Mouse (Mus musculus) hindbrain, embryonic 10.5 days (tissue): ENCODE data around the gene Pld6. TPM values are rescaled to one million over a fixed set of nuclear protein-coding genes. Genes with fewer than 3 reads are reported as not detected.

Source experiments
- DNase-seq: peaks from one replicate; pipeline ENCODE4 v3.0.0-alpha.2; 2017; ENCODE audit warnings: low spot score
- H3K27ac ChIP-seq: fragments of 300-500 bp; sonication (generic); 2 replicates; pipeline ENCODE4 v1.5.1; 2016; ENCODE audit warnings: mild to moderate bottlenecking, moderate library complexity
- H3K27me3 ChIP-seq: fragments of 300-500 bp; sonication (generic); 2 replicates; pipeline ENCODE4 v1.6.1; 2016; ENCODE audit warnings: mild to moderate bottlenecking; ENCODE audit not compliant: poor library complexity, insufficient read depth, severe bottlenecking
- H3K36me3 ChIP-seq: fragments of 300-500 bp; sonication (generic); 2 replicates; pipeline ENCODE4 v1.6.1; 2016; ENCODE audit warnings: mild to moderate bottlenecking, moderate library complexity
- H3K4me1 ChIP-seq: fragments of 300-500 bp; sonication (generic); replicated peaks from 2 replicates; pipeline ENCODE4 v1.6.1; 2016; ENCODE audit warnings: mild to moderate bottlenecking
- H3K4me3 ChIP-seq: fragments of 300-500 bp; sonication (generic); 2 replicates; pipeline ENCODE4 v1.5.1; 2016; ENCODE audit warnings: mild to moderate bottlenecking, moderate library complexity
- H3K9me3 ChIP-seq: fragments of 300-500 bp; sonication (generic); 2 replicates; pipeline ENCODE4 v1.6.1; 2016; ENCODE audit warnings: mild to moderate bottlenecking, moderate library complexity
- WGBS: fragments of 180-500 bp; shearing (Covaris S2); methylation state at CpG from one replicate; pipeline ENCODE4 v1.1.7; 2016; 5-methylcytosine and 5-hydroxymethylcytosine counted together
- polyA plus RNA-seq: library from polyadenylated mRNA; unstranded; fragments of >200 nt; fragmentation: Nextera tagmentation; extraction: Ambion mirVana; gene quantifications from 2 replicates; pipeline ENCODE4 v1.2.1, GENCODE M21; 2016

The Pld6 gene
- polyA plus RNA-seq, 1 experiment from 2014 or later, result 1.9 TPM

GRCm38 (mm10) chr11:59780241-59780640 lies 7.2 kb downstream of the Pld6 start:
- Histone ChIP-seq H3K4me3 (no peak overlapping the region), H3K4me1 (no peaks in the 10 kb centered on the region; the same call in 1 of the 2 replicates), H3K27ac (no peak overlapping the region), H3K27me3 (0 out of 2 replicates have a peak, but pooled peaks cover 4% of the 10 kb centered on the region), H3K9me3 (no peaks in the 10 kb centered on the region), H3K36me3 (peaks cover 38% of the 10 kb centered on the region)
- WGBS, result 87% methylated on average over 4 of the region's 4 CpGs
- no peak for DNase-seq

DNA sequence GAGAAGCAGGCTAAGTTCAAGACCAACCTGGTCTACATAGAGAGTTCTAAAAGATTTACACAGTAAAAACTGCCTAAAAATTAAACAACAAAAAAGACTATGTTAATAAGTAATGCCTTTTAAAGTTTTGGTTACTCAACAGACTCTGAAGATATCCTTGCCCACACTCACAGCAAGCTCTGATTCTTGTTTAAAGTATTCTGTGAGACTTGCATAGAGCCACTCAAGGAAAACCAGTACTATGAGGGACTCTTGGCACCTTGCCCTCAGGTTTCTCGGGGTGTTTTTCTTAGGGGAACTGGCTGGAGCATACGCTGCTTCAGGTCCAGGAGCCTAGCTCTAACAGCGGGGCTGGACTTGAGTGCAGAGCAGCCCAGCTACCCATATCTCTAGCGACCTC lies 8.0 kb downstream of the Pld6 start:
- no peaks in the 10 kb centered on the region; the same call in 1 of the 2 replicates for H3K4me1 ChIP-seq
- H3K9me3 ChIP-seq, result no peaks in the 10 kb centered on the region
- no peak for DNase-seq
- no peak overlapping the region for H3K27ac ChIP-seq
- H3K36me3 ChIP-seq, result peaks cover 46% of the 10 kb centered on the region
- 94% methylated on average over 4 of the region's 4 CpGs for whole genome bisulfite sequencing
- no peaks in the 10 kb centered on the region for H3K27me3 ChIP-seq
- no peak overlapping the region for H3K4me3 ChIP-seq

DNA sequence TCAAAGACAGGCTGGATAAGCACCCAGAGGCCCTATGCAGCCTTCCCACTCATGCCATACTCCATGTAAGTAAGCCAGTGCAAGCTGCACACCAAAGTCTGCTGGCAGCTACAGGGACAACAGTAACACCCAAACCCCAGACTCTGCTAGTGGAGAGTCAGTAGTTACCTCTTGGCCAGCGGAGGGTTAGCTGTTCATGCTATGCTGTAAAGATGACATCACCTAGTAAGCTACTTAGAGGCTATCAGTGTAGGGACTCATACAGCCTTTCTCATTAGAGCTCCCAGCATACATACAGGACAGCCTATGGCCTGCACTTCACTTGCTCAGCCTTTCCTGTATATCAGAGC lies 8.6 kb downstream of the Pld6 start:
- H3K27me3 ChIP-seq, result no peaks in the 10 kb centered on the region
- H3K9me3 ChIP-seq, result no peaks in the 10 kb centered on the region
- no peak overlapping the region for H3K27ac ChIP-seq
- no peak for DNase-seq
- 71% methylated on average over 1 of the region's 1 CpGs for WGBS
- no peak overlapping the region for H3K4me3 ChIP-seq
- peaks cover 52% of the 10 kb centered on the region for H3K36me3 ChIP-seq
- H3K4me1 ChIP-seq, result no peaks in the 10 kb centered on the region; the same call in 1 of the 2 replicates

- no peaks in the 10 kb centered on the region for H3K27me3 ChIP-seq
- peaks cover 57% of the 10 kb centered on the region for H3K36me3 ChIP-seq
- peak; percentile 75 for DNase-seq
- H3K27ac ChIP-seq, result no peak overlapping the region
- no peak overlapping the region for H3K4me3 ChIP-seq
- H3K4me1 ChIP-seq, result no peaks in the 10 kb centered on the region; the same call in 1 of the 2 replicates
- no peaks in the 10 kb centered on the region for H3K9me3 ChIP-seq
- WGBS, result 53% methylated on average over 9 of the region's 9 CpGs
These were observed 9.1 kb downstream of the Pld6 start for GRCm38 (mm10) chr11:59778181-59778873.

- Histone ChIP-seq H3K9me3 (no peaks in the 10 kb centered on the region), H3K27me3 (no peaks in the 10 kb centered on the region), H3K4me1 (no peaks in the 10 kb centered on the region; the same call in 1 of the 2 replicates), H3K4me3 (no peak overlapping the region), H3K36me3 (peaks cover 68% of the 10 kb centered on the region), H3K27ac (no peak overlapping the region)
- no peak for DNase-seq
- WGBS, result 91% methylated on average over 5 of the region's 5 CpGs
These were observed 10.2 kb downstream of the Pld6 start for GRCm38 (mm10) chr11:59777259-59777658.

GRCm38 (mm10) chr11:59775435-59776148 lies 11.9 kb downstream of the Pld6 start:
- no peaks in the 10 kb centered on the region for H3K9me3 ChIP-seq
- H3K27me3 ChIP-seq, result no peaks in the 10 kb centered on the region
- H3K27ac ChIP-seq, result no peak overlapping the region
- H3K4me3 ChIP-seq, result no peak overlapping the region
- no peak for DNase-seq
- H3K36me3 ChIP-seq, result peaks cover 85% of the 10 kb centered on the region
- WGBS, result 89% methylated on average over 13 of the region's 13 CpGs
- H3K4me1 ChIP-seq, result no peaks in the 10 kb centered on the region

DNA sequence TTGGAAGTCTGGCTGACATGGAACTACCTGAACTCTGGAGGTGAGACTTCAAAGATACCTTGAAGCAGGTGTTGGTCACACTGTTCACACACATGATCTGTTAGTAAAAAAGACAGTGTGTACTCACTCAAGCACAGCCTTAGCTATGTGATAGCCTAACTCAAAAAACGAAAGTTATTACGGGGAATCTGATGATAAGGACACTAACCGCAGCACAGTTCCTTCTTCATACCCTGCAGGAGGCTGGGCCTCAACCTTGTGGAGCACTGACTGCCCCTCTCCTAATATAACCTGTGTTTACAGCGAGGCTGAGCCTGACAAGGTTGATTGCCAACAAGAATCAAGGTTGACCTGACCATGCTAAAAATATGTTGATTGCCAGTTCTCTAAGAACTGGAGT lies 12.9 kb downstream of the Pld6 start:
- no peak overlapping the region for H3K27ac ChIP-seq
- H3K4me3 ChIP-seq, result no peak overlapping the region
- no peaks in the 10 kb centered on the region for H3K9me3 ChIP-seq
- no peaks in the 10 kb centered on the region for H3K4me1 ChIP-seq
- H3K27me3 ChIP-seq, result no peaks in the 10 kb centered on the region
- no peak for DNase-seq
- H3K36me3 ChIP-seq, result peaks cover 95% of the 10 kb centered on the region
- 93% methylated on average over 4 of the region's 4 CpGs for WGBS

GRCm38 (mm10) chr11:59772902-59773301 lies 14.5 kb downstream of the Pld6 start:
- Histone ChIP-seq H3K27ac (no peak overlapping the region), H3K27me3 (no peaks in the 10 kb centered on the region), H3K4me1 (no peaks in the 10 kb centered on the region), H3K4me3 (no peak overlapping the region), H3K9me3 (no peaks in the 10 kb centered on the region), H3K36me3 (peaks cover 100% of the 10 kb centered on the region)
- no peak for DNase-seq
- WGBS, result 90% methylated on average over 4 of the region's 4 CpGs

- 91% methylated on average over 2 of the region's 2 CpGs for WGBS
- Histone ChIP-seq H3K36me3 (peaks cover 100% of the 10 kb centered on the region), H3K4me1 (no peaks in the 10 kb centered on the region), H3K4me3 (no peak overlapping the region), H3K27me3 (no peaks in the 10 kb centered on the region), H3K9me3 (no peaks in the 10 kb centered on the region), H3K27ac (no peak overlapping the region)
- no peak for DNase-seq
These were observed 15.2 kb downstream of the Pld6 start for GRCm38 (mm10) chr11:59772291-59772690.

DNA sequence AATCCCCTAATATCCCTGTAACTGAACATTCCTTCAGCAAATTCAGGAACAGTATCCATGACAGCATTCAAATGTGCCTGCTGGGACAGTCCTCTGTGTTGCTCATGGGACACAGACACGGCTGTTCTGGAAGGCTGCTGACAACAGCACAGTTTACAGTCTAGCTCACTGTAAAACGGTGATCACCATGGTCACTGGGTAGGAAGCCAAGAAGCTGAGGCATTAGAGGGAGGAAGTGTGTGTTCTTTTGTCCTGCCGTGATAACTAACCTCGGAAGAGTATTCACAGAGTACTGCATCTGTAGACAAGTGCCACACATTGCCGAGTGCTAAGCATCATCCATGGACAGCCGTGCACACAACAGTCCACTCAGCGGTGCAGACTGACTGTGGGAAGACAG lies 16.7 kb downstream of the Pld6 start:
- no peak overlapping the region for H3K27ac ChIP-seq
- no peak overlapping the region for H3K4me3 ChIP-seq
- no peaks in the 10 kb centered on the region for H3K9me3 ChIP-seq
- WGBS, result 94% methylated on average over 7 of the region's 7 CpGs
- no peak for DNase-seq
- H3K27me3 ChIP-seq, result no peaks in the 10 kb centered on the region
- H3K36me3 ChIP-seq, result peaks cover 100% of the 10 kb centered on the region
- no peaks in the 10 kb centered on the region for H3K4me1 ChIP-seq

DNA sequence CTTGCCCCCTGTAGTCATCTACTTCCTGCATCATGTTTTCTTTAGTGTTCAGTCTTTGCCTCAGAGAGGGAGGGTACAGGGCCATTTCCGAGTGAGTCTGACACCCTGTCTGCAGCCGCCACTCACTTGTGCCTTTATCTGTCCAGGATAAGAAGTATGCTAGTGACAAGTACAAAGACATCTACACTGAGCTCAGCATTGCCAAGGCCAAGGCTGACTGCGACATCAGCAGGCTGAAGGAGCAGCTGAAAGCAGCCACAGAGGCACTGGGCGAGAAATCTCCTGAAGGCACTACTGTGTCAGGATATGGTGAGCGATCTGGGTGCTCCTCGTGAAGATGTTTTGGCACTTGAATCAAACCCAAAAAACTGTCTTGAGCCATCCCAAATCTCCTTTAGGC lies 17.7 kb downstream of the Pld6 start:
- WGBS, result 90% methylated on average over 6 of the region's 6 CpGs
- Histone ChIP-seq H3K27ac (no peak overlapping the region), H3K4me3 (no peak overlapping the region), H3K36me3 (peaks cover 100% of the 10 kb centered on the region), H3K27me3 (no peaks in the 10 kb centered on the region), H3K4me1 (no peaks in the 10 kb centered on the region), H3K9me3 (no peaks in the 10 kb centered on the region)
- DNase-seq, result no peak

GRCm38 (mm10) chr11:59769307-59769706 lies 18.1 kb downstream of the Pld6 start:
- no peak overlapping the region for H3K4me3 ChIP-seq
- no peak overlapping the region for H3K27ac ChIP-seq
- no peaks in the 10 kb centered on the region for H3K27me3 ChIP-seq
- peaks cover 100% of the 10 kb centered on the region for H3K36me3 ChIP-seq
- H3K9me3 ChIP-seq, result no peaks in the 10 kb centered on the region
- DNase-seq, result no peak
- H3K4me1 ChIP-seq, result no peaks in the 10 kb centered on the region
- 92% methylated on average over 2 of the region's 2 CpGs for WGBS

DNA sequence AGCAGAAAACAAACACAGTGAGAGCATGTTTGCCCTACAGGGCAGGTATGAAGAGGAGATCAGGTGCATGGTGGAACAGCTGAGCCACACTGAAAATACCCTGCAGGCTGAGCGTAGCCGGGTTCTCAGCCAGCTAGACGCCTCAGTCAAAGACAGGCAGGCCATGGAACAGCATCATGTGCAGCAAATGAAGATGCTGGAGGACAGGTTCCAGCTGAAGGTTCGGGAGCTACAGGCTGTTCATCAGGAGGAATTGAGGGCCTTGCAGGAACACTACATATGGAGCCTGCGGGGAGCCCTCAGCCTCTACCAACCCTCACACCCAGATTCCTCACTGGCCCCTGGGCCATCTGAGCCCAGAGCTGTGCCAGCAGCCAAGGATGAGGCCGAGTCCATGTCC lies 26.6 kb downstream of the Pld6 start:
- Histone ChIP-seq H3K4me1 (no peaks in the 10 kb centered on the region), H3K27ac (no peak overlapping the region), H3K36me3 (peaks cover 98% of the 10 kb centered on the region), H3K4me3 (no peak overlapping the region), H3K27me3 (no peaks in the 10 kb centered on the region), H3K9me3 (no peaks in the 10 kb centered on the region)
- DNase-seq, result no peak
- 92% methylated on average over 6 of the region's 6 CpGs for WGBS
